Mouse (Mus musculus) forebrain, embryonic 13.5 days (tissue): ENCODE data around the gene Taldo1. TPM values are rescaled to one million over a fixed set of nuclear protein-coding genes. Genes with fewer than 3 reads are reported as not detected.

Experiments
- ATAC-seq: fragments of 200-750 bp; cut with Nextera tagmentation; 2 replicates; pipeline ENCODE4 v1.8.0; 2017
- H3K27ac ChIP-seq: fragments of 300-500 bp; sonication (generic); 2 replicates; pipeline ENCODE4 v1.5.1; 2015; ENCODE audit warnings: inconsistent platforms, mild to moderate bottlenecking, moderate library complexity
- H3K27me3 ChIP-seq: fragments of 300-500 bp; sonication (generic); 2 replicates; pipeline ENCODE4 v1.6.1; 2015; ENCODE audit warnings: mild to moderate bottlenecking, inconsistent platforms
- H3K36me3 ChIP-seq: fragments of 300-500 bp; sonication (generic); 2 replicates; pipeline ENCODE4 v1.6.1; 2015; ENCODE audit warnings: mild to moderate bottlenecking, inconsistent platforms; ENCODE audit not compliant: poor library complexity, severe bottlenecking
- H3K4me1 ChIP-seq: fragments of 300-500 bp; sonication (generic); 2 replicates; pipeline ENCODE4 v1.6.1; 2015; ENCODE audit warnings: inconsistent platforms
- H3K4me2 ChIP-seq: fragments of 300-500 bp; sonication (generic); 2 replicates; pipeline ENCODE4 v1.6.1; 2015; ENCODE audit warnings: inconsistent platforms, mild to moderate bottlenecking, moderate library complexity
- H3K4me3 ChIP-seq: fragments of 300-500 bp; sonication (generic); 2 replicates; pipeline ENCODE4 v1.5.1; 2015; ENCODE audit warnings: mild to moderate bottlenecking, inconsistent platforms
- H3K9ac ChIP-seq: fragments of 300-500 bp; sonication (generic); 2 replicates; pipeline ENCODE4 v1.6.1; 2015; ENCODE audit warnings: mild to moderate bottlenecking, inconsistent platforms
- H3K9me3 ChIP-seq: fragments of 300-500 bp; sonication (generic); replicated peaks from 2 replicates; pipeline ENCODE4 v1.6.1; 2016; ENCODE audit warnings: inconsistent platforms
- WGBS: fragments of 180-500 bp; shearing (Covaris S2); methylation state at CpG from one replicate; pipeline ENCODE4 v1.1.7; 2015; 5-methylcytosine and 5-hydroxymethylcytosine counted together
- polyA plus RNA-seq: library from polyadenylated mRNA; unstranded; fragments of >200 nt; fragmentation: Nextera tagmentation; extraction: Ambion mirVana; gene quantifications from 2 replicates; pipeline ENCODE4 v1.2.1, GENCODE M21; 2015

Gene Taldo1
- polyA plus RNA-seq, 1 experiment from 2014 or later = 415 TPM

DNA sequence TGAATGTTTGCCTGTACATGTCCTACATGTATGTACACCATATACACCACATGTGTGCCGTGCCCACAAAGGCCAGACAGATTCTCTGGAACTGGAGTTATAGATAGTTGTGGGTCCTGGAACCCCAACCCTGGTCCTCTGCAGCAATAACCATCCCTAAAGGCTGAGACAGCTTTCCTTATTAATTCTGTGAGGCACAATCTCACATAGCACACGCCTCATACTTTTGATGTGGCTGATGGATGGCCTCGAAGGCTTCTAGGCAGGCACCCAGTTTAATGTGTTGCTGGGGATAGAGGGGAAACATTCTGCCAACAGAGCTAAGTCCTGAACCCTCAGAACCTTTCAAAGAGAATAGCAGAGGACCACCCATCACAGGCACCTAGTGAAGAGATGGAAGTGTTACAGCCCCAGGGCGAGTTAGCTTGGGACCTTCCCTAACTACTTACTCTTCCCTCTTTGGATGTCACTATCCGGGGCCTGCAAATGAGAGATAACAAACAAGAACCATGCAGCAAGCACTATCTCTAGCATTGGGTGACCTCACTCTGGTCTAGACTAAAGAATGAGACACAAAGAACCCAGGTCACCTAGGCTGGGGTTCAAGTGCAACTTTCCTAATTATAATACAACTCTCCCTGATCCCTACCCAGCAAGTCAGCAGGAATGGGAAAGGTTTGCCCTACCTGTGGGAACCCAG lies 27.5 kb upstream of the Taldo1 start:
- ATAC-seq = no peak
- H3K9me3 ChIP-seq = no peaks in the 10 kb centered on the region
- H3K4me2 ChIP-seq = no peak overlapping the region
- peaks cover 4% of the 10 kb centered on the region; the same call in 1 of the 2 replicates for H3K4me1 ChIP-seq
- no peak overlapping the region for H3K4me3 ChIP-seq
- 84% methylated on average over 5 of the region's 5 CpGs for WGBS
- H3K9ac ChIP-seq = no peak overlapping the region
- H3K27me3 ChIP-seq = peaks cover 35% of the 10 kb centered on the region
- H3K36me3 ChIP-seq = no peaks in the 10 kb centered on the region
- H3K27ac ChIP-seq = no peak overlapping the region

DNA sequence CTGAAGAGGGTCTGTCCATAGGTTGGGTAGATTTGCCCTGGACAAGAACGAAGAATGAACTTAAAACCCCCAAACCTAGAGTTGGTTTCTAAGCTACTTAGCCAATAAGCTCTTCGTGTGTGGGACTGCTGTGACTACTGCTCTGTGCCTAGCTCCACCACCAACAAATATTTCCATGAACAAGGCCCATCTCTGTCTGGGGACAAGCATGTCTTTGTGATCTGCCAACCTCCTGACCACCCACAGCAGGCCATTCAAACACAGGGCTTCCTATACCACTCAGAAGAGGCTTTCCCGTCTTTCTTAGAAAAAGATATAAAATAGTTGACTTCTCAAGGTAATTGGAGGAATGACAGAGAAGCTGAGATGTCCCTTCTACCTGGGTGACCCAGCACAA lies 27.0 kb upstream of the Taldo1 start:
- 77% methylated on average over 3 of the region's 3 CpGs for WGBS
- no peak overlapping the region for H3K4me3 ChIP-seq
- H3K4me1 ChIP-seq = peaks cover 4% of the 10 kb centered on the region; the same call in 1 of the 2 replicates
- H3K27me3 ChIP-seq = peaks cover 32% of the 10 kb centered on the region
- H3K9me3 ChIP-seq = no peaks in the 10 kb centered on the region
- H3K9ac ChIP-seq = no peak overlapping the region
- no peaks in the 10 kb centered on the region for H3K36me3 ChIP-seq
- no peak for ATAC-seq
- H3K27ac ChIP-seq = no peak overlapping the region
- H3K4me2 ChIP-seq = no peak overlapping the region

- WGBS = 87% methylated on average over 4 of the region's 4 CpGs
- H3K4me2 ChIP-seq = no peak overlapping the region
- ATAC-seq = no peak
- H3K4me3 ChIP-seq = no peak overlapping the region
- no peak overlapping the region for H3K27ac ChIP-seq
- H3K9me3 ChIP-seq = no peaks in the 10 kb centered on the region
- H3K4me1 ChIP-seq = no peaks in the 10 kb centered on the region
- no peak overlapping the region for H3K9ac ChIP-seq
- H3K36me3 ChIP-seq = no peaks in the 10 kb centered on the region
- H3K27me3 ChIP-seq = peaks cover 11% of the 10 kb centered on the region
Observed at GRCm38 (mm10) chr7:141367358-141367757, 24.6 kb upstream of the Taldo1 start.

GRCm38 (mm10) chr7:141369918-141370317 lies 22.1 kb upstream of the Taldo1 start:
- Histone ChIP-seq H3K9ac (no peak overlapping the region), H3K4me1 (no peaks in the 10 kb centered on the region), H3K36me3 (no peaks in the 10 kb centered on the region), H3K27me3 (no peaks in the 10 kb centered on the region), H3K27ac (no peak overlapping the region), H3K4me2 (no peak overlapping the region), H3K4me3 (no peak overlapping the region), H3K9me3 (no peaks in the 10 kb centered on the region)
- 53% methylated on average over 5 of the region's 5 CpGs for WGBS
- ATAC-seq = no peak

DNA sequence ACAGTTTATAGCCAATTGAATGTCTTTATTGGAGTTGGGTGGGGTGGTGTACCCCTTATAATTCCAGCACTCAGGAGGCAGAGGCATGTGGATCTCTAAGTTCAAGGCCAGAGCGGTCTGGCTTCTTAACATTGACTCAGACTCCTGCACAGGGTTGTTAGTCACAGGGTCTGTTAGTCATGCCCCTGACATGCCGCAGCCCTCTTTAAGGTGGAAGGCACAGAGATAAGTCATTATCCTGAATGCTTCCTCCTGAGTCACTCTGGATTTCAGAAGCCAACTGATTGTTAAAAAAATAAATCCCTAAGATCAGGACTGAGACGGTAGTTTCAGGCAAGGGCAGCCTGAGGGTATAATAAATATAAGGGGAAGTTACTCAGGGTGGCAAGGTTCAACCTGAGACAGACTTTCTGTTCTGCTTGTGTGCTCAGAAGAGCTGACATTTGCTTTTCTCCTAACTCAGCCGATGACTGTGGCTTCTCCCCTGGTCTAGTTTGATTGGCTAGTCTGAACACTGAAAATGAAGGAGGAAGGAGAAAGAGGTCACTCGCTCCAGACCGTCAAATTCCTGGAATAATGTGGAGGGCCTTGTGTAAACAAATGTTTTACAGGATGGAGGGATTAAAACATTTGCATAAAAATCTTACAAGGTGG lies 19.9 kb upstream of the Taldo1 start:
- H3K4me2 ChIP-seq = no peak overlapping the region
- H3K36me3 ChIP-seq = no peaks in the 10 kb centered on the region
- no peak overlapping the region for H3K9ac ChIP-seq
- no peak for ATAC-seq
- no peaks in the 10 kb centered on the region for H3K4me1 ChIP-seq
- no peak overlapping the region for H3K27ac ChIP-seq
- H3K27me3 ChIP-seq = no peaks in the 10 kb centered on the region; the same call in 1 of the 2 replicates
- H3K4me3 ChIP-seq = no peak overlapping the region
- 79% methylated on average over 6 of the region's 6 CpGs for WGBS
- H3K9me3 ChIP-seq = no peaks in the 10 kb centered on the region

DNA sequence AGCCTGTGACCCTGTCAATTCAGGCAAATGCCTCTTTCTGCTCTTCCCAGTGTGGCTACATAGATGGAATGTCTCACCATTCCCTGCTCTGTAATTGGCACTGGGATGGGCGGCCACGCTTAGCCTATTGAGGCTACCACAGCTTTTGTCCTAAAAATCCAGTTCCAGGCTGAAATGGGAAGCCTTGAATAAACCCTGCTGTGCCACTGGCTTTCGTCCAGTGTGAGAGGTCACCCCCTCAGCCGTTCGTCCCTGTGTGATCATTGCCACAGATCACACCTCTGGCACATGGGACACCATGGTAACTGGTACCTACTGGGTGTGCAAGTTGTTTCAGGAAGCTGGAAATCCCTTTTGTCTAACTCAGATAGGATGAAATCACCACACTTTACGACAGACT lies 18.4 kb upstream of the Taldo1 start:
- no peaks in the 10 kb centered on the region for H3K4me1 ChIP-seq
- no peaks in the 10 kb centered on the region for H3K9me3 ChIP-seq
- H3K4me3 ChIP-seq = no peak overlapping the region
- no peaks in the 10 kb centered on the region; the same call in 1 of the 2 replicates for H3K27me3 ChIP-seq
- H3K36me3 ChIP-seq = no peaks in the 10 kb centered on the region
- H3K27ac ChIP-seq = no peak overlapping the region
- no peak overlapping the region for H3K4me2 ChIP-seq
- no peak overlapping the region for H3K9ac ChIP-seq
- no peak for ATAC-seq
- 16% methylated on average over 6 of the region's 6 CpGs for WGBS

- no peak overlapping the region for H3K4me2 ChIP-seq
- no peaks in the 10 kb centered on the region for H3K9me3 ChIP-seq
- no peak overlapping the region for H3K9ac ChIP-seq
- no peak for ATAC-seq
- H3K4me1 ChIP-seq = no peaks in the 10 kb centered on the region
- no peak overlapping the region for H3K27ac ChIP-seq
- no peaks in the 10 kb centered on the region; the same call in 1 of the 2 replicates for H3K27me3 ChIP-seq
- no peaks in the 10 kb centered on the region for H3K36me3 ChIP-seq
- H3K4me3 ChIP-seq = no peak overlapping the region
Observed at GRCm38 (mm10) chr7:141374399-141374798, 17.6 kb upstream of the Taldo1 start.

- Histone ChIP-seq H3K4me2 (no peak overlapping the region), H3K27ac (no peak overlapping the region), H3K9ac (no peak overlapping the region), H3K9me3 (no peaks in the 10 kb centered on the region), H3K4me1 (no peaks in the 10 kb centered on the region), H3K36me3 (no peaks in the 10 kb centered on the region), H3K27me3 (peaks cover 12% of the 10 kb centered on the region), H3K4me3 (no peak overlapping the region)
- ATAC-seq = no peak
- 67% methylated on average over 4 of the region's 4 CpGs for WGBS
Observed at GRCm38 (mm10) chr7:141379584-141379983, 12.4 kb upstream of the Taldo1 start.

DNA sequence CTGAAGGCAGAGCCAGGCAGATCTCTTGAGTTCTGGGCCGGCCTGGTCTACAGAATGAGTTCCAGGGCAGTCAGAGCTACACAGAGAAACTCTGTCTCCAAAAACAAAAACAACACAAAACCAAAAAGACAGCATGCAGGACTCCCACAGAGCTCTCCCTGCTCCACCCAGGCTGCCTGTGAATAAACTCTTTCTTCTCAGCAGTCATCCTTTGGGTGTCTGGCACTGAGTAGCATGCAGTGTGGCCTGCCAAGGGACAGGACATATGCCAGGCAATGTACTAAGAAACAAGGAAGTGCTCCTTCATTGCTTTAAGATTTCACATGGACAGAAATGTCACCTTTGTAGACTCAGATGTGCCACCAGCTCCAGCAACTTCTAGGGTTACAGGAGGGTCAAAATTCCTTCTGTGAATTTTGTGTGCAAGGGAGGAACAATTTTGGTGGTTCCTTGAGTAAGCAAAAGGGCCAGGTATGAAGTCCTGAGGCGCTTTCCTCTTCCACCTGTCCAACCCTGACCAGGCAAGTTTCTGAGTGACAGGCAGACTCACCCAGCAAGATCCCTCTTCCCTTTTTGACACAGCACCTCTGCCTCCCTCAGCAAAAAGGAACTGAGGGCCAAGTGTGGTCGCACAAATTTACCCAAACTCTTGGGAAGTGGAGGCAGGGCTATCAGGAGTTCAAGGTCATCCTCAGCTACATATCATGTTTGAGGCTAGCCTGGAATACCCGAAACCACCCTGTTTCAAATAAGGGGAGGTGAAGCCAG lies 10.7 kb upstream of the Taldo1 start:
- 80% methylated on average over 4 of the region's 4 CpGs for WGBS

DNA sequence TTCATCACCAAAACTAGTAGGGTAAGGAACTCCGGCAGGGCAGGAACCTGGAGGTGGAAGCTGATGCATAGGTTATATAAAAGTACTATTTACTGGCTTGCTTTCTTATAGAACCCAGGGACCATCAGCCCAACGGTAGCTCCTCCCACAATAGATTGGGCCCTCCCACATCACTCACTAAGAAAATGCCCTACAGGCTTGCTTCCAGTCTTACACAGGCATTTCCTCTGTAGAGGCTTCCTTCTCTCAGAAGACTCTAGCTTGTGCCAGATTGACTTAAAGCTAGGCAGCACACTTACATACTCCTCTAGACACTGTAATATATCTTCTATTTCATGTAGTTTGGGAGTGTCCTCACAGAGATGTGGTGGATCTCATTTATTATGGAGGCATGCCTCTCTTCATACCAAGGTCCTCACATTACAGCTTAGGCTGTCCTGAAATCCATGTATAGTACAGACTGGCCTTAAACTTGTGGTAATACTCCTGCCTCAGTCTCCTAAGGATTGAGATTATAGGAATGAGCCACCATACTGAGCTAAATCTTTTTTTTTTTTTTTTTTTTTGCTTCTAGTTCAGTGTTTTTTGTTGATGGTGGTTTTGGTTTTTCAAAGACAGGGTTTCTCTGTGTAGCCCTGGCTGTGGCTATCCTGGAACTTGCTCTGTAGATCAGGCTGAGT lies 4.1 kb upstream of the Taldo1 start:
- Histone ChIP-seq H3K36me3 (no peaks in the 10 kb centered on the region), H3K27ac (no peak overlapping the region), H3K4me3 (no peak overlapping the region), H3K27me3 (peaks cover 23% of the 10 kb centered on the region), H3K4me1 (peaks cover 11% of the 10 kb centered on the region), H3K4me2 (no peak overlapping the region), H3K9me3 (no peaks in the 10 kb centered on the region), H3K9ac (no peak overlapping the region)
- no peak for ATAC-seq
- WGBS = 58% methylated on average over 2 of the region's 2 CpGs

More for the DNA sequence above, 10.7 kb upstream of the Taldo1 start:
- no peak overlapping the region for H3K27ac ChIP-seq
- H3K36me3 ChIP-seq = no peaks in the 10 kb centered on the region
- no peak overlapping the region for H3K9ac ChIP-seq
- no peak overlapping the region for H3K4me2 ChIP-seq
- peaks cover 12% of the 10 kb centered on the region for H3K27me3 ChIP-seq
- H3K9me3 ChIP-seq = no peaks in the 10 kb centered on the region
- H3K4me3 ChIP-seq = no peak overlapping the region
- ATAC-seq = no peak
- H3K4me1 ChIP-seq = no peaks in the 10 kb centered on the region

- H3K4me1 ChIP-seq = peaks cover 14% of the 10 kb centered on the region
- H3K27ac ChIP-seq = no peak overlapping the region
- H3K4me2 ChIP-seq = no peak overlapping the region
- WGBS = 65% methylated on average over 3 of the region's 3 CpGs
- no peak for ATAC-seq
- H3K36me3 ChIP-seq = no peaks in the 10 kb centered on the region
- H3K9ac ChIP-seq = no peak overlapping the region
- H3K9me3 ChIP-seq = no peaks in the 10 kb centered on the region
- H3K4me3 ChIP-seq = no peak overlapping the region
- H3K27me3 ChIP-seq = peaks cover 22% of the 10 kb centered on the region
Observed at GRCm38 (mm10) chr7:141388487-141389109, 3.4 kb upstream of the Taldo1 start.
